In genomic region chr7:30743617-30744016, GRCm38 (mm10) we compare ENCODE assay signal across 17 mouse cellular contexts. TPM values are rescaled to one million over a fixed set of nuclear protein-coding genes. Genes with fewer than 3 reads are reported as not detected.
DNase-seq lines count a peak whose midpoint lies in the region; ATAC-seq and TF ChIP-seq lines count a peak whose summit lies in the region.
"Not testable (repeated sequence)": the region's sequence is repeated elsewhere in the genome, so short reads cannot be mapped to it uniquely, and the experiment has no call there.
"Had no signal": no experiment of that assay in that cellular context is flagged by ENCODE, and none has a peak within 500 bp of the region (broad histone marks: within the 10 kb centered on the region; RNA-seq: fewer than 3 reads in every experiment).

TSS of gene Gapdhs (minus strand) at chr7:30743681.

- peak; percentile 13 for DNase-seq in adipocyte (ENCODE audit: low spot score)

- not testable (repeated sequence) for H3K36me3 ChIP-seq in intestine, embryonic 15.5 days; liver, embryonic 12.5 days; lung, embryonic 15.5 days; testis, adult 2 months (ENCODE audit: control insufficient read depth, insufficient read depth, low read length)
- H3K36me3 ChIP-seq in megakaryocyte, embryonic 14.5 days (replicated peaks; ENCODE audit: low read length) = peaks cover 10% of the 10 kb centered on the region

- H3K4me1 ChIP-seq in intestine, embryonic 15.5 days (replicated peaks); liver, embryonic 12.5 days; lung, embryonic 15.5 days; megakaryocyte, embryonic 14.5 days; testis, adult 2 months (ENCODE audit: control insufficient read depth, insufficient read depth, low read length): not testable (repeated sequence)

- not testable (repeated sequence) for H3K9ac ChIP-seq in intestine, embryonic 15.5 days; liver, embryonic 12.5 days; lung, embryonic 15.5 days

- not testable (repeated sequence) for H3K27ac ChIP-seq in intestine, embryonic 15.5 days; liver, embryonic 12.5 days
- 0 out of 2 replicates have a peak within 1 kb of the TSS, but pooled peaks have one; percentile 25 for H3K27ac ChIP-seq in lung, embryonic 15.5 days
- H3K27ac ChIP-seq in testis, adult 2 months (ENCODE audit: control insufficient read depth, insufficient read depth, low read depth, low read length) = peak within 1 kb of the TSS; percentile 94

- ATAC-seq in granulocyte monocyte progenitor cell, adult 5-6 weeks (replicated peaks; ENCODE audit: poor library complexity, severe bottlenecking) = peak; percentile 26
- peak; percentile 17; the same call in 1 of the 2 replicates for ATAC-seq in intestine, embryonic 15.5 days
- ATAC-seq in liver, embryonic 12.5 days = peak; percentile 36; the same call in 1 of the 2 replicates
- ATAC-seq in lung, embryonic 15.5 days (ENCODE audit: borderline replicate concordance, extremely low read depth, low FRiP score, low TSS enrichment) = not testable (repeated sequence)

- not testable (repeated sequence) for H3K4me3 ChIP-seq in intestine, embryonic 15.5 days (replicated peaks); liver, embryonic 12.5 days; lung, embryonic 15.5 days
- H3K4me3 ChIP-seq in megakaryocyte, embryonic 14.5 days (replicated peaks) = peak within 1 kb of the TSS; percentile 47
- H3K4me3 ChIP-seq in testis, adult 2 months (ENCODE audit: control insufficient read depth, low read depth, low read length) = peak within 1 kb of the TSS; percentile 93

- not testable (repeated sequence) for TF ChIP-seq CTCF in testis, adult 2 months (IDR thresholded peaks at IDR 0.05; ENCODE audit: control insufficient read depth, insufficient read depth, insufficient replicate concordance, low read depth, low read length)

- H3K9me3 ChIP-seq in intestine, embryonic 15.5 days; liver, embryonic 12.5 days (replicated peaks); lung, embryonic 15.5 days: not testable (repeated sequence)
- H3K9me3 ChIP-seq in megakaryocyte, embryonic 14.5 days = peaks cover 10% of the 10 kb centered on the region

- peak; percentile 63; the same call in 1 of the 2 replicates for TF ChIP-seq POLR2A in testis, adult 2 months (IDR thresholded peaks at IDR 0.05; ENCODE audit: control insufficient read depth, low read depth, low read length)

- WGBS in intestine, embryonic 15.5 days = 69% methylated on average over 4 of the region's 4 CpGs
- WGBS in liver, embryonic 12.5 days (ENCODE audit: insufficient replicate concordance) = 70% methylated on average over 1 of the region's 4 CpGs
- no CpG with 5 or more reads among the region's 4 CpGs for WGBS in lung, embryonic 15.5 days

- not testable (repeated sequence) for H3K4me2 ChIP-seq in intestine, embryonic 15.5 days (replicated peaks); liver, embryonic 12.5 days; lung, embryonic 15.5 days

- not testable (repeated sequence) for H3K27me3 ChIP-seq in intestine, embryonic 15.5 days (replicated peaks); liver, embryonic 12.5 days (replicated peaks); lung, embryonic 15.5 days; megakaryocyte, embryonic 14.5 days (replicated peaks); testis, adult 2 months (ENCODE audit: control insufficient read depth, insufficient read depth, low read length)

RNA-seq across cellular contexts. Expression of gene Gapdhs, which starts in this region (rescaled TPM):
- total RNA-seq in granulocyte monocyte progenitor cell, adult 5-6 weeks (2014; fragmentation: Nextera tagmentation) = not detected in 2 replicates
- total RNA-seq in granulocyte monocyte progenitor cell, adult 5-6 weeks (2017) = not detected in 2 replicates
- 0.10 and 0.33 TPM in 2 replicates for polyA plus RNA-seq in intestine, embryonic 15.5 days (2015; fragmentation: Nextera tagmentation; extraction: Ambion mirVana)
- not detected in 2 replicates for polyA plus RNA-seq in liver, embryonic 12.5 days (2016; fragmentation: Nextera tagmentation; extraction: Ambion mirVana)
- 0.19 and 0.46 TPM in 2 replicates for polyA plus RNA-seq in lung, embryonic 15.5 days (2015; fragmentation: Nextera tagmentation; extraction: Ambion mirVana)
- not detected in 2 replicates for polyA plus RNA-seq in megakaryocyte, embryonic 14.5 days (2012; ENCODE audit: insufficient read depth, low replicate concordance)
- 4,298 and 4,420 TPM in 2 replicates for polyA plus RNA-seq in testis, adult 2 months (2012; rRNA removed)
- total RNA-seq: adrenal gland, adult 2 months; adrenal gland, postnatal 25 days; gastrocnemius, adult 2 months; gastrocnemius, postnatal 25 days; heart, adult 18-20 months; heart, postnatal 25 days had no signal
- polyA plus RNA-seq: activated CD4-positive, CD25-positive, alpha-beta regulatory T cell, adult 4 months; adrenal gland, adult 2 months; C2C12; cerebellum, adult 2 months; heart, embryonic 15.5 days had no signal

Comparison
In these comparisons a context has a peak if more than half of its experiments do, and no peak if none do; other contexts are left out.
1. RNA of gene Gapdhs (polyA plus RNA-seq): 4,298 to 4,420 TPM in testis, adult 2 months; 0.19 to 0.46 TPM in lung, embryonic 15.5 days, 0.10 to 0.33 TPM in intestine, embryonic 15.5 days, not detected in liver, embryonic 12.5 days and not detected in megakaryocyte, embryonic 14.5 days; every median in the first group is over 1,000 times any median in the second.
2. Peak in ATAC-seq in granulocyte monocyte progenitor cell, adult 5-6 weeks; RNA of the gene not detected or under 1 TPM.
3. Peak in ATAC-seq in intestine, embryonic 15.5 days; RNA of the gene not detected or under 1 TPM.
4. Peak in ATAC-seq in liver, embryonic 12.5 days; RNA of the gene not detected or under 1 TPM.